In the genomic region with DNA sequence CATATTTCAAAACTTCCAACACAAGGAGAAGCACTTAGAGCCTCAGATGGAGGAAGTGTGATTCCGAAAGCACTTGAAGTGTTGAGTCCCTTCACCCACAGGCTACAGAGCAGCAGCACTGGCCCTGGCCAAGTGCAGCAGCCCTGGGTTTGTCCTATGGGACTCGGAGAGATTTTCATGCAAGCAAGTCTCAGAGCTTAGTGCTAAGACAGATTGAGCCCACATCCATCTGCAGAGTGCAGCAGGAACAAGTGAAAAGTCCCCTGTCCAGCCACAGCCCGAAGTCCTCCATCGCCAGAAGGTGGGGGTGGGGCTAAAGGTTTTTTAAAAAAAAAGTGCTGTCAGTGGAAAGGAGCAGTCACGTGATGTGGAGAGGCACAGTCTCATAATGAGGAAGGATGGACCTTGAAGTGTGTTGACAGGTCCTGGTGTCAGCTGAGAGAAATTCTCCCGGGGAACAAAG, we compare ENCODE assay signal across 9 mouse cellular contexts.
A peak's percentile ranks its signal among the peaks of the same experiment; 100 is the strongest.
DNase-seq lines count a peak whose midpoint lies in the region; ATAC-seq and TF ChIP-seq lines count a peak whose summit lies in the region.
"Had no signal": no experiment of that assay in that cellular context is flagged by ENCODE, and none has a peak within 500 bp of the region (broad histone marks: within the 10 kb centered on the region; RNA-seq: fewer than 3 reads in every experiment).

No protein-coding gene starts in this region.

- no peak overlapping the region for H3K4me3 ChIP-seq in layer of hippocampus, adult 2 months
- no peak overlapping the region for H3K4me3 ChIP-seq in embryonic facial prominence, embryonic 14.5 days (ENCODE audit: low read depth, low read length)
- H3K4me3 ChIP-seq in kidney, postnatal 0 days (replicated peaks; ENCODE audit: low read depth, low read length), result no peak overlapping the region
- H3K4me3 ChIP-seq in neural tube, embryonic 12.5 days, result no peak overlapping the region

- peak overlapping the region; percentile 81; the same call in 1 of the 2 replicates for H3K27ac ChIP-seq in layer of hippocampus, adult 2 months
- no peak overlapping the region for H3K27ac ChIP-seq in embryonic facial prominence, embryonic 14.5 days (replicated peaks; ENCODE audit: low read depth, low read length)
- no peak overlapping the region for H3K27ac ChIP-seq in kidney, postnatal 0 days
- peak overlapping the region; percentile 63; the same call in 1 of the 2 replicates for H3K27ac ChIP-seq in neural tube, embryonic 12.5 days

- TF ChIP-seq CTCF in layer of hippocampus, adult 2 months (conservative IDR thresholded peaks at IDR 0.05), result no peak
- no peak for TF ChIP-seq CTCF in kidney, postnatal 0 days (IDR thresholded peaks at IDR 0.05; ENCODE audit: low read depth)

- DNase-seq in layer of hippocampus, adult 2 months (ENCODE audit: low spot score in 2 of 2), result no peak
- DNase-seq in layer of hippocampus, adult 11-12 months (ENCODE audit: low spot score), result no peak
- DNase-seq in embryonic facial prominence, embryonic 14.5 days (ENCODE audit: low spot score), result no peak
- DNase-seq in kidney, postnatal 0 days (ENCODE audit: low spot score), result no peak
- DNase-seq in layer of hippocampus, postnatal 25 days (ENCODE audit: extremely low spot score in 1 of 2, low spot score in 1 of 2), result no peak
- no peak for DNase-seq in right cerebral cortex, adult 18-20 months

- peaks cover 16% of the 10 kb centered on the region; the same call in 1 of the 2 replicates for H3K4me1 ChIP-seq in embryonic facial prominence, embryonic 14.5 days (ENCODE audit: control insufficient read depth, insufficient read depth, low read length)
- H3K4me1 ChIP-seq in kidney, postnatal 0 days (replicated peaks; ENCODE audit: insufficient read depth, low read length), result peaks cover 4% of the 10 kb centered on the region; the same call in 1 of the 2 replicates
- peaks cover 43% of the 10 kb centered on the region for H3K4me1 ChIP-seq in neural tube, embryonic 12.5 days

- no peak overlapping the region for H3K9ac ChIP-seq in embryonic facial prominence, embryonic 14.5 days (ENCODE audit: low read depth, low read length)
- no peak overlapping the region for H3K9ac ChIP-seq in kidney, postnatal 0 days (ENCODE audit: low read depth, low read length)
- H3K9ac ChIP-seq in neural tube, embryonic 12.5 days, result no peak overlapping the region

- no peaks in the 10 kb centered on the region for H3K9me3 ChIP-seq in embryonic facial prominence, embryonic 14.5 days (ENCODE audit: control insufficient read depth, low read length)
- H3K9me3 ChIP-seq in kidney, postnatal 0 days (replicated peaks; ENCODE audit: low read length), result no peaks in the 10 kb centered on the region
- no peaks in the 10 kb centered on the region for H3K9me3 ChIP-seq in neural tube, embryonic 12.5 days

- H3K27me3 ChIP-seq in embryonic facial prominence, embryonic 14.5 days (replicated peaks; ENCODE audit: control insufficient read depth, insufficient read depth, low read length), result no peaks in the 10 kb centered on the region
- H3K27me3 ChIP-seq in kidney, postnatal 0 days (ENCODE audit: insufficient read depth, low read length), result no peaks in the 10 kb centered on the region
- H3K27me3 ChIP-seq in neural tube, embryonic 12.5 days (replicated peaks), result no peaks in the 10 kb centered on the region
- H3K27me3 ChIP-seq: Patski had no signal

- no peak overlapping the region for H3K4me2 ChIP-seq in embryonic facial prominence, embryonic 14.5 days (ENCODE audit: low read depth, low read length)
- H3K4me2 ChIP-seq in kidney, postnatal 0 days (ENCODE audit: low read length), result no peak overlapping the region
- H3K4me2 ChIP-seq in neural tube, embryonic 12.5 days (replicated peaks), result peak overlapping the region; percentile 37

- peak; percentile 58 for ATAC-seq in embryonic facial prominence, embryonic 14.5 days (ENCODE audit: low read depth)
- ATAC-seq in kidney, postnatal 0 days (replicated peaks; ENCODE audit: low FRiP score, low read depth), result peak; percentile 21; the same call in 1 of the 2 replicates
- peak; percentile 54 for ATAC-seq in neural tube, embryonic 12.5 days (ENCODE audit: low FRiP score, low read depth)
- no peak for ATAC-seq in CD4-positive, CD25-positive, alpha-beta regulatory T cell, adult 4 months

- peaks cover 27% of the 10 kb centered on the region for H3K36me3 ChIP-seq in embryonic facial prominence, embryonic 14.5 days (ENCODE audit: control insufficient read depth, insufficient read depth, low read length)
- H3K36me3 ChIP-seq in kidney, postnatal 0 days (ENCODE audit: insufficient read depth, low read length), result peaks cover 13% of the 10 kb centered on the region
- H3K36me3 ChIP-seq in neural tube, embryonic 12.5 days, result peaks cover 8% of the 10 kb centered on the region

- WGBS in embryonic facial prominence, embryonic 14.5 days, result 31% methylated on average over 6 of the region's 6 CpGs
- WGBS in kidney, postnatal 0 days, result 61% methylated on average over 6 of the region's 6 CpGs
- WGBS in neural tube, embryonic 12.5 days, result 27% methylated on average over 6 of the region's 6 CpGs

Comparison
In these comparisons a context has a peak if more than half of its experiments do, and no peak if none do; other contexts are left out.
1. H3K27ac ChIP-seq: peak in layer of hippocampus, adult 2 months (single experiment) and neural tube, embryonic 12.5 days (single experiment); none in embryonic facial prominence, embryonic 14.5 days (single experiment) and kidney, postnatal 0 days (single experiment).